Mouse (Mus musculus) central nervous system, embryonic 18 days (tissue): Measurements from ENCODE around the gene Cdc45. TPM values are rescaled to one million over a fixed set of nuclear protein-coding genes. Genes with fewer than 3 reads are reported as not detected.

Experiments used
- polyA plus RNA-seq: library from polyadenylated mRNA; depleted of rRNA; stranded (reverse); fragments of >200 nt; gene quantifications from 2 replicates; pipeline ENCODE4 v1.2.3, GENCODE M21; 2012; rRNA removed

The Cdc45 gene
- 10.9 and 11.5 TPM in 2 replicates for polyA plus RNA-seq

GRCm38 (mm10) chr16:18811468-18812384, at the start of gene Cdc45, which contains the start of gene Ufd1:
Cdc45 (minus strand) TSS chr16:18811987.
Ufd1 (plus strand) TSS chr16:18811779.

GRCm38 (mm10) chr16:18836468-18837208, 24.9 kb upstream of the Cdc45 start, which contains the start of the genes 2510002D24Rik and Gm28539:
2510002D24Rik (plus strand) TSS chr16:18836578.
Gm28539 (plus strand) TSS chr16:18836584.

GRCm38 (mm10) chr16:18776556-18777100, 35.2 kb downstream of the Cdc45 start, which contains the start of gene Cldn5:
Cldn5 (plus strand) TSS chr16:18776847.

Other genes with a start within 250 kb of the Cdc45 start
- gene Tbx1, start 221.3 kb downstream of the Cdc45 start, polyA plus RNA-seq = 0.76 and 0.82 TPM in 2 replicates
- 12.9 and 13.7 TPM in 2 replicates for gene Gp1bb, start 189.6 kb downstream of the Cdc45 start, polyA plus RNA-seq
- 109 and 129 TPM in 2 replicates for gene Gm49601, start 185.6 kb downstream of the Cdc45 start, polyA plus RNA-seq
- 365 and 427 TPM in 2 replicates for gene Sept5, start 182.0 kb downstream of the Cdc45 start, polyA plus RNA-seq
- gene Cldn5, start 35.1 kb downstream of the Cdc45 start, polyA plus RNA-seq = 133 and 134 TPM in 2 replicates
- 72.1 and 74.8 TPM in 2 replicates for gene Ufd1, start 208 bp downstream of the Cdc45 start, polyA plus RNA-seq
- 39.7 and 43.1 TPM in 2 replicates for gene 2510002D24Rik, start 24.6 kb upstream of the Cdc45 start, polyA plus RNA-seq
- 0.69 TPM in 1 of 2 replicates, not detected in the other for gene Gm28539, start 24.6 kb upstream of the Cdc45 start, polyA plus RNA-seq
- 19.1 and 22.5 TPM in 2 replicates for gene Mrpl40, start 64.9 kb upstream of the Cdc45 start, polyA plus RNA-seq
- gene Hira, start 65.0 kb upstream of the Cdc45 start, polyA plus RNA-seq = 98.8 and 110 TPM in 2 replicates